Mouse (Mus musculus): ENCODE measurements around the gene Fmnl3.
A peak's percentile ranks its signal among the peaks of the same experiment; 100 is the strongest.

The Fmnl3 gene

DNA sequence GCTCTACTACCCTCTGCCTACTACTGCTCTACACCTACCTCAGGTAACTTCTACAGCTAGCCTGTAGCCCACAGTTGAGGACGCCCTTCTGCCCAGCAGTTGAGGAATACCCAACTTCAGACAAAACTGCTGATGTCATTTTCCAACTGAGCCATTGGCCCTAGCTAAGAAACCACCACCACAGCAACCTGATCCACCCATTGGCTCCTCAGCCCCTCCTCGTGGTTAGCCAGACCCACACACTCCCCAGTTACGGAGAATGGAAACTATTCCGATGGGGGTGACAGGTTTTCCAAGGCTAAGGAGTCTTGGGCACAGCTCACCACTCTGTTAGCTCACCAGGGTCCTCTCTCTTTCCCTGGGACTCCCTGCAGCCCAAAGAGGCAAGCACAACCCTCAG is 25.3 kb downstream of the Fmnl3 start:
- DNase-seq (ENCODE audit: inconsistent age in 2 of 2, low spot score in 1 of 2) = no peak

DNA sequence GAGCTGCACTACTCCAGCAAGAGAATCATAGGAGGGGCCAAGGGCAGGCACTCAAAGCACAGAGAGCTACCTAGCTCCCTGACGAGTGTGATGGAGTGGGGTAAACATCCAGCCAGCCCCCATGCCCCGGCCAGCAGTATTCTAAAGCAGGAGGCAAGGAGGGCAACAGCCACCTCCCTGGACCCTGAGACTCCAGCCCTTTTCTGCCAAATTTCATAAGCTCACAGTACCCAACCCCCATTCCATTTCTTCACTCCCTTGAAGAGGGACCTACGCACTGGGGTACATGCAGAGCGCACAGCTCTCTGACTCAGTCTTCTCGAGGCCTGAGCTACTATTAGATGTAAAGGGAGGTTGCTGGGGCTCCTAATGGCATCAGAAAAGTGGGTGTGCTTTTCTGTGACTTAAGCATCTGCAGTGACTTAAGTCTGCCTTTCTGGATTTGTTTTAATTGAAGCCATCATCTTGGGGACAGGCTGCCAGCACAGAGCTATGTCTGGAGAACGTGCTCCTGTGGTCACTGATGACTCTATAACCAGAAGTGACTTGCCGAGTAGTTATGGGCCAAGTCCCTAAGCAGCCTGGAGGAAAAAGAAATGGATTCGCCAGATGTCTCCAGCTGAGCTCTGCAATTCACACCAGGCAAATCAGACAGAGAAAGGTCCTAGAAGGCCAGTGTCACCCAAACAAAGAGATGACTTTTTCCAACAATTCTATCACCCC is 26.0 kb downstream of the Fmnl3 start:
- DNase-seq (ENCODE audit: inconsistent age in 2 of 2, low spot score in 1 of 2) = no peak

DNA sequence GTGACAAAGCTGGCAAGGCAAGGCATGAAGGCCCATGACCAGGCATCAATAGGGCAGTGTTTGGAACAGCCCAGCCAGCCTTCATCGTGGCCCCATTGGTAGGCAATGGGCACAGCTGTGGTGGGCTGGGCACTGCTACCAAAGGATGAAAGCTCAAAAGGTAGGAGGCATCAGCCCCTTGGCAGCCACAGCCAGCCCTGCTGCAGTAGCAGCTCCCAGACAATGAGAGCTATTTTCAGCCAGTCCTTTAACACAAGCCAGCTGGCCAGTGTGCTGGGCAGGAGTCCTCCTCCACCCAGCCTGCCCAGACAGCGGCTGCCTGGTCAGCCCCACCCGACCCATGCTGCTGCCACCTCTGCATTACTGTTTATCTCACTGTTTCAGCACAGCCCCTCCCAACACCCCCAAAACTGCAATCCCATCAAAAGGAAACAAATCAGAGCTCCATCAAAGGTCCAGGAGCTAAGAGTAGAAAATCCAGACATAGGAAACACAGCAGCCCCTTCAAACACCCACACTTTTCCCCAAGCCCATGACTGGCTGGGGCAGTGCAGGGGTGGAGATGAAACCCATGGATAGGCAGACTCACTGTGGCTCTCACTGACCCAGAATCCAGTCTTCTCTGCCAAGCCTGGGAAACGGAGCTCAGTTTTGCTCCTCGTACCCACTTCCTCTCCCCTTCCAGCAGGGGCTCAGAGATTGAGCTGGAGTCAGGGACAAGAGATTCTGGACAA is 26.7 kb downstream of the Fmnl3 start:
- no peak for DNase-seq (ENCODE audit: inconsistent age in 2 of 2, low spot score in 1 of 2)

DNA sequence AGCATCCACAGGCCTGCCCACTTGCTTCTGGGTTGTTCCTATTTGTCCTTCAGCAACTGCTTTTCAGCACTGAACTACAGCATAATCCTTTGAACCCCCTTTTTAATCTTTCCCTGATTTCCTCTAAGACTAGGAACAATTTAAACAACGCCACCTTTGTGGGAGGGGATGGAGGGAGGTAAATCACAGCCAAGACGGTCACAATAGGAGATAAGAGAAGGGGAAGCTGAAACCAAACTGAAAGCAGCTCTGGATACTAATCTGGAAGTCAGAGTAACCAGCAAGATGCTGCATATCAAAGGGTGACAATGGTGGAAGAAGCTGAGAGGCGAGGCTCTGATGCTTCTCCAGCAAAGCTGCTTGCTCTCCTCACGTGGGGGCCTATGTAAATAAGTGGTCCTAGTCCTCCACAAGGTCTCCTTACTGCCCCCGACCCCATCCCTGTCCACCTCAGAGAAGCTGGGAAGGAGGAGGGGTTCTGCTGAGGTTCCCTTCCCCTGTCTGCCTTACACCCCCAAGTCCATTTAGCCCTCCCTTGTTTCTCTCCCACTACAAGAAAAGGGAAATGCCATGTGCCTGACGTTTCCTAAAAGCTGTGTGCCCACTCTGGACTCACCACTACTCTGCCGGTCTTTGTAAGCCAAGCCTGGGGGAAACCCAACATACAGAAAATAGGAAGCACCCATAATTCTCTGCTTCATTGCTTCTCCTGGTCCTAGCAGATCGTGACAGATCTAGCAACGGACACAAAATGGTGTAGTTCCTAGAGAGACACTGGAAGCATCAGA is 27.9 kb downstream of the Fmnl3 start:
- DNase-seq (ENCODE audit: inconsistent age in 2 of 2, low spot score in 1 of 2) = no peak

DNA sequence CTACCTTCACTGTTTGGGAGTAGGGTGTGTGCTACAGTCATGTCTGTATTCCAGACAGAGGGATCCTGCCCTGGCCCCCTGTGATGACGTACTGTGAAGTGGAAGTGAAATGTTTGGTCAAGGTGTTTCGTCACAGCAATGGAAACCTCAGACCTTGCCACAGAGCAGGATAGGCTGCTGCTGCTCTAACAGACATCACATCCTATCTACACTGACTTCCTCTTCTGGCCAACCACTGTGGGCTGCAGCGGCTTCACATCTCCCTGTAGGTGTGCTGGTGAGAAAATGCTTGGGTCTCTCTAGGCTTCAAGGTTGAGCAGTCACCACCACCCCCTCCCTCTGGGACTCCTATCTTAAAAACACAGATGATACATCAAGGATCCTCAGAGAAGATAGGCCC is 29.2 kb downstream of the Fmnl3 start:
- DNase-seq (ENCODE audit: inconsistent age in 2 of 2, low spot score in 1 of 2) = no peak

DNA sequence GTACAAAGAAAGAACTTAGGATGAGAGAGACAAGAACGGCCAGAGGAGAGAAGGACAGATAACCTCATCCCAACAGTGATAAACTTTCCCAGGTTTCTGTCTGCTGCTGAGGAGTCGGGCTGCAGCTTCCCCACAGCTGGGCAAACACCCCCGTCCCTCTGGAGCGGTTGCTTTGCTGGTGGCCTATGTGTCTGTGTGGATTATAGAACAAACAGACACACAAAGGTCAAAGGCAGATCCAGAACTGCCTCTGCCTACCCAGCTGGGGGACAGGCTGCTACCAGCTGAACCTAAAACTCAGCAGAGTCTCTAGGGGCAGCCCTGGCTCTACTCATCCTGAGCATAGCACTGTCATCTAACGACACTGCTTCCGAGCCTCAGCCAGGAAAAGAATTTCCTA is 30.6 kb downstream of the Fmnl3 start:
- DNase-seq (ENCODE audit: inconsistent age in 2 of 2, low spot score in 1 of 2) = no peak

DNA sequence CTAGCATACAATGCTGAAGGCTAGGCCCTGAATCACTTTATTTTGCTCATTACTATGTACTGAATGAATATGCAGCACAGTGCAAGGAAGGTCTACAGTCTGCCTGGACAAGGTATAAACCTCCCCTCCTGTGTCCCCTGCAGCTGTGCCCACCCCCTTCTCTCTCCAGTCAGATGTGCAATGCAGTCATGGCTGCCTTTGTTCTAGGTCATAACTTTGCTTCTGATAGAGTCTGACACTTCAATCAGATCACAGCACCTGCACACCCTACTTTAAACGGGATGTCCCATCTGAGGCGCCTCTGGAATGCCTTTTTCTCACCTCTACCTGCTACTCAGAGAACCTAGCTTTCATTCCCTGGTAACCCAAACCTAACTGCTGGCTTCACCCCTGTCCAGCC is 31.4 kb downstream of the Fmnl3 start:
- DNase-seq (ENCODE audit: inconsistent age in 2 of 2, low spot score in 1 of 2) = no peak

DNA sequence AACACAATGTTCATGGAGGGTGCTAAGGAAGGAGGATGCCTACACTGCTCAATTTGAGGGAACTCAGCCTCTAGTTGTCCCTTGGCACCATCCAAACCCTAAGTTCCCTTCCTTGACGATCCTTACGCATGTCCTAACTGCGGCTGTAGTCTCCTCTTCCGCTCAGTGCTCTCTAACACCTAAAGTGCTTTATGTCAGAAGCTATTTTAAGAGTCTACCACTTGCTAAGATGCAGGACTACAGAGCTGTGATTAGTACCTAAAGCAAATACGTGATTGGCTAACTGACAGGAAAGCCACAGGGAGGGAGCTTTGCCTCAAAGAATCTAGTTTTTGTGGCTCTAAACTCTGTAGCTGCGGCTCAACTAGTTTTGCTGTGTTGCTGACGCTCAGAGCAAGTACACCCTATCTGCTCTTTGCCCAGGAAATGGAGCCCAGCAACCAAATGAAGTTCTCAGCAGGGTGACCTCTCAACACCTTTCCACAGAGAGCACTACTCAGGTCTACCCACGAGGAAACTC is 34.4 kb downstream of the Fmnl3 start:
- DNase-seq (ENCODE audit: inconsistent age in 2 of 2, low spot score in 1 of 2) = no peak

DNA sequence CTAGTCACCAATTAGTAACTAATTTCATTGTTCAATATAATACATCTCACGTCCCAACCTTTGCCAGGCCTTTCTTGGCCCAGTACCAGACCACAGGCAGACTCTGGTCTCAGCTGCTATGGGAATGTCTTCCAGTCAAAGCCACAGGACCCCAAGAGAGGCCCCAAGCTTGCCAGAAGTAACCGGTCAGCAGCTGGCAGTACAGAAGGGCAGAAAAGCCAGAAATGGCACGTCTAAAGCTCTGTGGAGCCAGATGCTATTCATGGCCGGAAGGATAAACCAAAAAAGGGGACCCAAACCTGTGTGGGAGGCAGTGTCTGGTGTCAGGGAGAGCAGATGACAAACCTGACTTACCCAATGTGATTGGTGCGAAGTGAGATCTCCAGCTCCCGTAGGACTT is 35.8 kb downstream of the Fmnl3 start:
- DNase-seq (ENCODE audit: inconsistent age in 2 of 2, low spot score in 1 of 2) = no peak

DNA sequence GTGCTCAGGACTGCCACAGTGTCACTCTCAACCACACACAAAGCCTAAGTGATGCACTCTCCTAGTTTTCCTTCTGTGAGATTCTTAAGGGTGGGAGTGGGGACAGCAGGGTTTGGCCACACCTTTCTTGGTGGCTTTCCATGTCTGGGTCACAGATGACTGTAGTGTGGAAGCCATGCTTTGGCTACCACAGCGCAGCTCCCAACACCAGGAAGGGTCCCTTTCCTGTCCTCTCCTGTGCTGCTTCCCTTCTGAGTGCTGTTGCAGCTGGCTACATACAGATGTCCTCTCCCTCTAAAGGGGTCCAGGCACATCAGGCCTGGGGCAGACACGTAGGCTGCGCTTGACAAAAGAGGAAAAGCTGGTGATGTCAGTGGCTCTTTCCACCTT is 36.6 kb downstream of the Fmnl3 start:
- peak in 1 of 2 experiments; percentile 64 for DNase-seq (ENCODE audit: inconsistent age in 2 of 2, low spot score in 1 of 2)

DNA sequence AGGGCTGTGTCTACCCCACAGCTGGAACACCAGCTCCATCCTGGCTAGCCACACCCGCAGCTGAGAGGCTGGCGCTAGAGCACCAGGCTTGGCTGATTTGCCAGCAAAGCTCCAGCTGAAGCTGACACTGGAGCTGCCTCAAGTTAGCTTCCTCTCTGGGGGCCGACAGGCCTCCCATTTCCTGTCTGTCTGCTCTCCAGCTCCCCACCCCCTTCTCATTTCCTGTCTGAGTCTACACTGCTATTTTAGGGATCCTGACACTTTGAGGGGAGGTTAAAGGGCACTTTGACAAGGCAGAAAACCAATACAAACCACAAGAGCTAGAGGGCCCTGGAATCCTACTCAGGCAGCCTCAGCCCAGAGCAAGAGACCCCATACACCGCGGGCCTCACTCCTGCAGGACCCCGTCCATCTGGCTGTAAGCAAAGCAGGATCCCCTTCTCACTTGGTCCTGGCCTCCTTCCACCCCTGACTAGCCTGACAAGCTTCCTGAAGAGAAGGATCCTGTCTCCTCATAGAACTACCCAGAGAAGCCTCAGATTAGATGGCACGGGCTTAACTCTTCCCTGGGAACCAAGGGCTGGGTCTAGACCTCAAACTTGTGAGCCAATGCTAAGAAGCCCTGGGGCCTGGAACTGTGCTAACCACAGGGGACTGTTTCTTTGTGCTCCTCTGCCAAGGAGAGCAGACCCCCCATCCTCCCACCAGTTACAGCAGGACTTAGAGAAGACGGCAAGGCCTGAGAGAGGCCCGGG is 37.2 kb downstream of the Fmnl3 start:
- peak; percentile 77 to 86 for DNase-seq (ENCODE audit: inconsistent age in 2 of 2, low spot score in 1 of 2)

DNA sequence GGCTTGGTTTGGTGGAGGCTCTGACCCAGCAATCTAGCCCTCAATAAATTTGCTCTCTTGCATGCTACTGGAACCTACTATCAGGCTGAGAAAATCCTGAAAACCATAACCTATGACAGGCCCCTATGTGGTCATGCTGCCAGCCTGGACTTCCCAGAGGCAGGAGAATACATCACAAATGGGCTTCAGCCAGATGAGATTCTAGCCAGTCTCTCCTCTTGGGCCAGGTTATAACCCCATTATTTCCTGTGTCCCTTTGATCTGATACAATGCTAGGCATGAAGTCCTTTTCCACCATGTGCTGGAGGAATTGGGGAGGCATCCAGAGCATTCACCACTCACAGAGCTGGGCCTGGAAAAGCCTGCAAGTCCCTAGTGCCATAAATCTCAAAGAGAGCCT is 38.2 kb downstream of the Fmnl3 start:
- DNase-seq (ENCODE audit: inconsistent age in 2 of 2, low spot score in 1 of 2) = no peak

DNA sequence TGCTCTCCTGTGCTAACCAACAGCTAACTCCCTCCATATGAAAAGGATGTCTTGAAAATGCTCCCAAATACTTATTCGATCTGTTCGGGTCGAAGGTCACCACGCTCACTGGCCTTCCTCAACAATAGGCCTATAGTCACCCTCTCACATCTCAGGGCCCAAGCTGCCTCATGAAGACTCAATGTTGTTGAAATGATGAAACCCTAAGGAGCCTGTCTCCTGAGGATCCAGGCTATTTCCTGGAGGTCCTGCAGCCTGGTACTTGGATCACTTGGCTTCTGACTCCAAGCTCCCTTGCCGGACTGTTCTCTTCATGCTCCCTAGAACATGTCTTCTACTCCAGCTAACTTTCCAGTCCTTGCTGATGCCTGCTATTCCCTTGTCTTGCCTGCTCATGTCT is 38.9 kb downstream of the Fmnl3 start:
- no peak for DNase-seq (ENCODE audit: inconsistent age in 2 of 2, low spot score in 1 of 2)

DNA sequence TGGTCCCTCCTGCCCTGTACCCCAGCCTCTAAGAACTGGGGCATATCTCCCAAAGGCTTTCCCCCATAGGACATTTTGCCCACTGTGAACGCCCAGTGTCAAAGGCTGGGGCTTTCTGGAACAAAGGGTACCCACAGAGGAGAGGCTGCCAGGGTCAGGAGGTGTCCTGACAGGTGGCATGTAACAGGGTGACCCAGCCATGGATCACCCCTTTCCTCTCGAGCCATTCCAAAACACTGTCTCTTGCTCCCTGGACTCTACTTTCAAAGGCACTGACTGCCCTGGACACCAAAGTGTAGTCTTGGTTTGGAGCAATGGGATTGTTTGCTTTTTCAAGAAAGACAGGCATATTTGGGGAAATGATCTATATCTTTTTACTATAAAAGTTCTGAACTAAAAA is 40.0 kb downstream of the Fmnl3 start:
- DNase-seq (ENCODE audit: inconsistent age in 2 of 2, low spot score in 1 of 2) = no peak

DNA sequence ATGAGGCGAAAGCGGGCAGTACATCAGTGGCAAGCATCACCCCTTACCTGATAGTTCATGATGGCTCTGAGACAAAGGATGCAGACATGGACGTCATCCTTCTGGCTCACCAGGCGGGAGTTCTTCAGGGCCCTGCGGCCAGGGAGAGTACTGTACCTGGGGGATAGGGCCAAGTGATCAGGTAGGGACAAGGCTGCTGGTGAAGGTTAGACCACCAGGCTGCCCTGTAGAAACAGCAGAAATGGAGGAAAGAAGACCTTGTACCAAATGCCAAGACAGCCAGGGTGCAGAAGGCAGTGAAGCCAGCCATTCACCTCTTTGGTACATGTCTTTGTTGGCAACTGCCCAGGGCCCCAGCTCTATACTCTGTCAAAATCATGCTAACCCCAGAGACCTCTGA is 42.3 kb downstream of the Fmnl3 start:
- no peak for DNase-seq (ENCODE audit: inconsistent age in 2 of 2, low spot score in 1 of 2)

DNA sequence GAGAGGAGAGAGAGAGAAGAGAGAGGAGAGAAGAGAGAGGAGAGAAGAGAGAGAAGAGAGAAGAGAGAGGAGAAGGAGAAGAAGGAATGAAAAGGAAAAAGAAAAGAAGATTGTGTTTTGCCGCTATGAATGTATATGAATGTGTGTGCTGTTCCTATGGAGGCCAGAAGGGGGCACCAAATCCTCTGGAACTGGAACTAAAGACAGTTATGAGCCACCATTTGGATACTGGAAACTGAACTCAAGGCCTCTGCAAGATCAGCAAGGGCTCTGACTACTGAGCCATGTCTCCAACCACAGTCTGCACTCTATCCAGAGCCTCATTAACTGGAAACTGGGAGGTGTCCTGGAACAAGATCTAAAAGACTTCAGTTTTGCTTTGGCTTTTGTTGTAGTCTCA is 43.3 kb downstream of the Fmnl3 start:
- DNase-seq (ENCODE audit: inconsistent age in 2 of 2, low spot score in 1 of 2) = peak in 1 of 2 experiments; percentile 69

DNA sequence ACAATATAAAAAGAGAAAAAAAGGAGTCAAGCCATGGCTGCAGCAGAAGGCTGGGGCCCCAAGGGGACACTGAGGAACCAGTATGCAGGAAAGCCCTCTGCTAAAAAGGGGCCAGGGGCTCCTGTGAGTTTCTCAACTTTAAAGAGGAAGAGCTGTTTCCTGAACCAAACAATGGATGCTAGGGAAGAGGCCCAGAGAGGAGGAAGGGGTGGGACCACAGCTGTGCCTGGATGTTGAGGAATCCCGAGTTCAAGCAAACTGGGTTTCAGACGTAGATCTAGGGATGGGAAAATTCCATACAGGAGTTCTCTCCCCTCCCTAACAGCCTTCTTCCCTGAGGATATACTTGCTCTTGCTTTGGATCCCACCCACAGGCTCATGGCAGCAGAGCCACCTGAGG is 43.9 kb downstream of the Fmnl3 start:
- peak in 1 of 2 experiments; percentile 49 for DNase-seq (ENCODE audit: inconsistent age in 2 of 2, low spot score in 1 of 2)

DNA sequence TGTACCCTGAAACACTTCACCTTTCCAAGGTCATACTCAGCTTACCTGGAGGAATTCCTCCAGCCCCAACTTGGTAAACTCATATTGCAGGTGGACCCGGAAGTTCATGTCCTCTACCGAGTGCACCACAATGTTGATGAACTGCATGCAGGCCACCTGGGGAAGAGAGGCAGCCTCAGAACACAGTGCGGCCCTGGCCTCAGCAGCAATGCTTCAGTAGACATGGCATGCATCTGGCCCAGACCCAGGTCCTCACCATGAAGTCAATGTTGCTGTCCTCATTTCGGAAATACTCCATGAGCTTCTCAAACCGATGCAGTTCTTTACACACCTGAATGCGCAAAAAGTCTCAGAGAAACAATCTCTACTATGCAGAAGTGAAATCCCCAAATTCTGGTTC is 44.7 kb downstream of the Fmnl3 start:
- DNase-seq (ENCODE audit: inconsistent age in 2 of 2, low spot score in 1 of 2) = no peak

DNA sequence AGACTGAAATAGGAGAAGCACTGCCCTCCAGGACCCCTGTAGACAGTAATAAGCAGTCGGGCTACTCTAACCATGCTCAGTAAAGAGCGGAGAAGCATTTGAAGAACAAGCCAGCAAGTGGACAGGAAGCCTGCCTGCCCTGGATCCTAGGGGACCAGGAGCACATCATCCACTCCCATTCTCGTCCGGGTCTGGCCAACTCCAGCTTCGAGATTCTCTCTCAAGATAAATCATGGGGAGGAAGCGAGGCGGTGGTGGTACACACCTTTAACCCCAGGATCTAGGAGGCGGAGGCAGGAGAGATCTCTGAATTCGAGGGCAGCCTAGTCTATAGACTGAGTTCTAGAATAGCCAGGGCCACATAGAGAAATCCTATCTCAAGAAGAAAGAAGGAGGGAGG is 46.1 kb downstream of the Fmnl3 start:
- DNase-seq (ENCODE audit: inconsistent age in 2 of 2, low spot score in 1 of 2) = no peak

DNA sequence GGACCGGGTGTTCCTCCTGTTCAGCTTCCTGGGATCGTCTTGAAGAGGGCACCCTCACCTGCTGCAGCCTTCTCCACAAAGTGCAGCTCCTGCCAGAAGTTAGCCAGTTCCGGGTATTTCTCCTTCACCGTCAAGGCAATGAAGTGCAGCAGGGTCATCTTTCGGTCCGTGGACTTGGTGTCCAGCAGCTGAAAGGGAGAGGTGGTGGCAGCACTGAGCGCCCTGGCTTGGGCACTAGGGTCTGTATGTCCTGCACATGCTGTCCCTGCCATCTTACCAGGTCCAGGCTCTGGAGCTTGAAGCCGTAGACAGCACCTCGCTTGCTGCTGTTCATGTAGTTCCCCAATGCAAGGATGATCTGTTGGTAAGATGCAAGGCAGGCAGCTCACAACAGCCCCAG is 49.3 kb downstream of the Fmnl3 start:
- DNase-seq (ENCODE audit: inconsistent age in 2 of 2, low spot score in 1 of 2) = no peak

DNA sequence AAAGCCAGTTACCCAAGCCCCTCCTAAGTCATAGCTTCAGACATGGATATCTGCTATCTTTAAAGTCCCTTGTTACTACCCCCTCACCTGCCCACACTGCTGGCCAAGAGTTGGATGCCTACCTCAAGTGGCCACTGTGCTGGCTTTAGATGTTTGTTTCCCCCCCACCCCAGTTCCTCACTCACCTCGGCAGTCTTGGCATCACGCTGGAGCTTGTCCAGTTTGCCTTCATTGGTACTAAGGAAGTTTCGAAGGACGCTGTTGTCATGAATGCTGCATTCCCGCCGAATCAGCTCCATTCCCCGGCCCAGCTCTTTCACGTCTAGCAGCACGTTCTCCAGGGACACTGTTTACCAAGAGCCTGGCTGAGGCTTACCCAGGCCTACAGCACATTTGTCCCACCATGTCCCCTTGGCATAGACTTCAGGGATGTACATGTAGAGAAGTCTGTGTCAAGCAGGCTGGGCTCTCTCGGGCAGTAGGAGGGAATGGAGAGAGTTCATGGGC is 50.1 kb downstream of the Fmnl3 start:
- no peak for DNase-seq (ENCODE audit: inconsistent age in 2 of 2, low spot score in 1 of 2)
